Mouse (Mus musculus) mesoderm, embryonic 11.5 days (tissue): Measurements from ENCODE around the gene Plekhh1.

Experiments
- DNase-seq: peaks from one replicate; pipeline ENCODE4 v3.0.0-alpha.2; 2012; ENCODE audit warnings: low read depth, low spot score

Plekhh1 gene

GRCm38 (mm10) chr12:79034331-79034730 is 5.4 kb downstream of the Plekhh1 start:
- DNase-seq, result no peak

DNA sequence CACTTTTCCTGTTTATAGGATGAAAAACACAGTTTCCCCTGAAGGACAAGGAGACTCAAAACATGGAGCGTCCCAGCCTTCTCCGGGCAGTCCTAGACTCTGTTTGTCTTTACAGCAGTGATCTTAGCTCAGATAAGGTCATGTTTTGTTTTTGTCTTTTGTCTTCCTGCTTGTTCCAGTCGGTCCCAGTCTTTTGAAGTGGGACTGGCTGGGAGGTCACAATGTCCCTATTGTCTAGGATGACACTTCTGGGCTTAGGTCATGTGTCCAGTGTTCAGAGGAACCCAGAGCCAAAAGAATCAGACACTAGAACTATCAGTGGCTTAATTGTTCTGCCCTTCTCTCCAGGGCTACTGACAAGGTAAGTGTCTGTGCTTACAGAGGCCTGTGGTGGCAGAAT is 6.4 kb downstream of the Plekhh1 start:
- no peak for DNase-seq

DNA sequence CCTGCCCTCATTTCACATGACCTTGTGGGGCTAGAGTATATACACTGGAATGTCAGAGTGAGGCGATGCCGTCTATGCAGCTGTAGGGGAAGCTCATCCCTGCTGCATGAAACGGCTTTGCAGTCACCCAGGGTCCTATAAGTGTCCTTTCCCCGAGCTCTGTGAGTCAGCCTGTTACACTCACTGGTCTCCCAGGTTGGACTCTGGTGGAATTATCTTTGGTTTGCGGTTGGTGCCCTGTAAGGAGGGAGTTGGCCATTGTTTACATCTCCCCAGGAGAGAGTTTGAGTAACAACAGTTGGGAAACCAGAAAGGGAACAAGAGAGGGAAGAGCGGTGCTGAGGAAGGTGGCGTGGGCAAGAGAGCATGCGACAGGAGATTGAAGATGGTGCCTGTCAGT is 10.7 kb downstream of the Plekhh1 start:
- DNase-seq, result no peak

- no peak for DNase-seq
These were observed 11.4 kb downstream of the Plekhh1 start for GRCm38 (mm10) chr12:79040201-79040827.

GRCm38 (mm10) chr12:79041436-79041835 is 12.5 kb downstream of the Plekhh1 start:
- DNase-seq, result no peak

DNA sequence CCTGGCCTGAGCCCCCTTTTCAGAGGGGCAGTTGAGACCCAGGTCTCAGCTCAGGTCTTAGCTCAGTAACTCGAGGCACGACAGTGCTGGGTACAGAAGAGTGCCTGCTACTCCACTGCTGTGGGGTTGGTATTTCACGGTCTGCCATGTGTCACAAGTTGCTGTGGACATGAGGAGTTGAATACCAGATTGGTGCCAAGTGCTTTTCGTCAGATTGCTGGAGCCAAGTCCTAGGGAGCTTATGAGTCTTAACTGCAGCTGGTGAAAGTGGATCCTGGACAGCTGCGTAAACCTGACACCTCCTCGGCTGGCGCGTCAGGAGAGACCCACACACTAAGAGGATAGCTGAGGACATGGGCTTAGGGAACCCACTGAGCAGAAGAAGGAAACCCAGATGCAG is 15.7 kb downstream of the Plekhh1 start:
- DNase-seq, result no peak

- DNase-seq, result no peak
These were observed 17.2 kb downstream of the Plekhh1 start for GRCm38 (mm10) chr12:79046171-79046570.

- DNase-seq, result no peak
These were observed 18.2 kb downstream of the Plekhh1 start for GRCm38 (mm10) chr12:79047203-79047602.

- no peak for DNase-seq
These were observed 19.9 kb downstream of the Plekhh1 start for GRCm38 (mm10) chr12:79048898-79049297.

- DNase-seq, result no peak
These were observed 20.8 kb downstream of the Plekhh1 start for GRCm38 (mm10) chr12:79049807-79050206.

- no peak for DNase-seq
These were observed 21.7 kb downstream of the Plekhh1 start for GRCm38 (mm10) chr12:79050545-79051212.

DNA sequence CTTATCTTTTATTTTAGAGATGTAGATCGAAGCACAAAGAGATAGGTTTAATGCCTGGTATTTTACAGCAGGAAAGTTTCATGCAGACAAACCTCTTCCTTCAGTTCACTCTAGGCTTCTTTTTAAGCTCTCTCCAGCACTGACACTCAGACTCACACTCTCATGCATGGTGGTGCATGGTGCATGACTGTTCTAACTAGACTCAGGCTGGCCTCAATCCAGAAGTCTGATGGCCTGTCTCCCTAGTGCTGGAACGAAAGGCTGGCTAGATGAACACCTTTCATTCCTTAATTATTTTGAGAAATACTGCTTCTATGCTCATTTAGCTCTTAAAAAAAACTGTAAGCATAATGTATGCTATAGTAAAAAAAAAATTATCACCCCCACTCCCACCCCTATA is 23.1 kb downstream of the Plekhh1 start:
- DNase-seq, result no peak

DNA sequence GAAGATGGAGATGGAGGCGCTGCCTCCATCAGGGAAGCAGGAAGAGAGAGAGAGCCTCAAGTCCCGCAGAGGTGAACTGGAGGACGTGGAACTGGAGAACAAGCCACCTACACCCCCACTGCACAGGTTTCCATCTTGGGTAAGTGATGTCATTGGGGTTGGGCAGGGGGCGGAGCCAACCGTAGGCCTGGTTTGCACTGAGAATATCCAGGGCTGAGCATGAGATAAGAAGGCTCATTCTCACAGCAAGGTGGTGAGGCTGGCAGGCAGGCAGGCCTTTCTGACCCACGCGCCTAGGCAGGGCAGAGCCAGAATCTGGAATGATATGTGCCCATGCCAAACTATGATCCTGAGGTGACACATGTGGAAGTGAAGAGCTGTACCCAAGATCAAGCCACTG is 26.3 kb downstream of the Plekhh1 start:
- DNase-seq, result no peak

GRCm38 (mm10) chr12:79059573-79059972 is 30.6 kb downstream of the Plekhh1 start:
- no peak for DNase-seq

DNA sequence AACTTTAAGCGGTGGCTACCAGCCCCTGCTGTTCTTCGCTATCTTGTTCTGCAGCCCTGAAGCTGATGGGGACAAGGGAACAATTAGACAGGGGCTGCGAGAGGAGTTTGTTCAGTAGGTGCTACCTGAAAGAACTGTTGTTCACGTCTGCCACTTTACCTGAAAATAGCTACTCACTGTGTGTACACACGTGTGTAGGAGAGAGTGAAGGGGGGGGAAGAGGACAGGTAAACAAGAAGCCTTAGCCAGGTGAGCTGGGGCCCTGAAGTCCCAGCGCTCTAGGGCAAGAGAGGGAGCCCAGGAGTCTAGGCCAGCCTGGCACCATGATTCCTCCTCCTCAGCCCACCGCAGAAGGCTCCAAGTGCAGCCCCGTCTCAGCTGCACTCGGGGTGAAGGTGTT is 31.2 kb downstream of the Plekhh1 start:
- DNase-seq, result no peak

GRCm38 (mm10) chr12:79060766-79061652 is 32.0 kb downstream of the Plekhh1 start:
- DNase-seq, result no peak

- no peak for DNase-seq
These were observed 35.5 kb downstream of the Plekhh1 start for GRCm38 (mm10) chr12:79064451-79064850.

DNA sequence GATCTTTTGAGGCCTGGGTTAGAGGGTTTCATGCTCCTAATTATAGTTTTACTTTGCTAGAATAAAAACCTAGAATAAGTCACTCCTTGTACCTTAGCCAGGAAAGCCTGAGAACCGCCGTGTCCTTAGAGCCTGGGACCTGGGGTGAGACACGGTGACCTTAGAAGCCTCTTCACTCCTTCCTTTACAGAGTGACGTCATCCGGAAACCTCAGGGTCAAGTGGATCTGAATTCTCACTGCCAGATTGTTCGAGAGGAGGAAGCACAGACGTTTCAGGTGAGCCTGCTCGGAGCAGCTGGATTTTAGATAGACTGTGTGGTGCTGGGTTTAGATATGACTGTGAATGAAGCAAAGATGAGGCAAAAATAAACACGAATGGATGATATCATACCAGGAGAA is 37.5 kb downstream of the Plekhh1 start:
- no peak for DNase-seq

DNA sequence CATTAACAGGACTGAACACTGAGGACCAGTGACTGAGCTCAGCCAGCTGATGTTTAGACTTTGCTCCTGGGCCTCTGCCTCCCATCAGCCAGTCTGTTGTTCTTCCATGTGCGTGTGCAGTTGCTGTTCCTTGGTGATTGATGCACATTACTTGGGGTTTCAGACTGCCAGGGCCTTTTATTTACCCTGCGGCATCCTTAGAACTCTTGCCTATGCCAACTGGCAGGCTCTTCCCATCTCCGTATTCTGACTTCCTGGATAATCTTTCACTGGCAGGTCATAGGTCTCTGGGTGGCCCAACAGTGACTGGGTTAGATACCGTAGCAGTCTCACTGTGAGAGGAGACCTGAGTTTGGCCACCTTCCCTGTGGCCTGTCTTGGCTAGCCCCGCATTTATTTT is 38.6 kb downstream of the Plekhh1 start:
- DNase-seq, result no peak

DNA sequence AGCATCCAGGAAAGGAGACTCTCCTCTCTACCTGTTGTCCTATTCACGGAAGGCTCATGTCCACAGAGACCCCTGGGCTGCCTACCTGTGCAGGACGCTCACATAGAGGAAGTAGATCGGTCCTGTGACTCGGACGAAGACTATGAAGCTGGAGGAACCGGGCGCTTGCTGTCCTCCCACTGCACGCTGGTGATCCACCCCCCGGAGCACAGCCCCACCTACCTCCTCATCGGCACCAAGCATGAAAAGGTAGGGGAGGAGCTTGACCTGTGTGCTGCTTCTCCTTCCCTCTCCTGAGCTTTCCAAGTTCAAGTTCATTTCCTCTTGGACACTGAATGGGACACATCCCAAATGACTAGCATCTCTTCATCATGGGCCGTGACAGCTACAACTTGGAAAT is 39.3 kb downstream of the Plekhh1 start:
- no peak for DNase-seq

GRCm38 (mm10) chr12:79069187-79069608 is 40.2 kb downstream of the Plekhh1 start:
- DNase-seq, result no peak

DNA sequence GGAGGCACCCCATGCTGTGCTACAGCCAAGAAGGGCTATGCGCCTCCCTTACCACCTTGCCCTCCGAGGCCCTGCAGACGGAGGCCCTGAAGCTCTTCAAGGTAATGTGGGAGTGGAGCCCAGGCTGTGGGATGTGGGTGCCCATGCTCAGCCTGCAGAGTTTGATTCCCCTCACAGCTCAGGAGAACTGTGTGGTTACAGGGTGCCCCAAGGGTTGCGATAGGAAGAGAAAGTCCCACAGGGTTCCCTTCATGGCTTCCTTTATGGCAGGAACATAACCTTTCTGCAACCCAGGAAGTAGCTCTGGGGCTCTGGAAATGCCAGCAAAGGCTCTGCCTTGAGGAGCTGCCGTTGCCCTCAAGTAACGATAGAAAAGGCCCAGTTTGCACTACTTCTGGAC is 41.0 kb downstream of the Plekhh1 start:
- DNase-seq, result no peak
